Mouse (Mus musculus) macrophage (primary cell): ENCODE measurements around the gene Kalrn. TPM values are rescaled to one million over a fixed set of nuclear protein-coding genes. Genes with fewer than 3 reads are reported as not detected.

Experiments used
- H3K27ac ChIP-seq: fragments of 350-480 bp; formaldehyde crosslinking; 2 replicates; pipeline ENCODE4 v1.9.0; 2021
- H3K36me3 ChIP-seq: fragments of 350-480 bp; formaldehyde crosslinking; 2 replicates; pipeline ENCODE4 v1.9.0; 2021; ENCODE audit errors: inconsistent target
- H3K4me3 ChIP-seq: fragments of 350-480 bp; formaldehyde crosslinking; 2 replicates; pipeline ENCODE4 v1.9.0; 2021; ENCODE audit errors: inconsistent target
- H3K79me2 ChIP-seq: fragments of 350-480 bp; formaldehyde crosslinking; 2 replicates; pipeline ENCODE4 v1.9.0; 2021; ENCODE audit errors: inconsistent target
- WGBS: methylation state at CpG from one replicate; pipeline ENCODE4 v1.1.7; 2026; ENCODE audit warnings: inconsistent platforms; ENCODE audit not compliant: missing documents; 5-methylcytosine and 5-hydroxymethylcytosine counted together
- polyA plus RNA-seq: library from polyadenylated mRNA; stranded (reverse); fragments of 250-400 nt; gene quantifications from 3 replicates; pipeline ENCODE4 v1.2.4, GENCODE M21; 2018; ENCODE audit warnings: inconsistent platforms

Gene Kalrn
- polyA plus RNA-seq, 1 experiment from 2014 or later = 0.32 TPM

DNA sequence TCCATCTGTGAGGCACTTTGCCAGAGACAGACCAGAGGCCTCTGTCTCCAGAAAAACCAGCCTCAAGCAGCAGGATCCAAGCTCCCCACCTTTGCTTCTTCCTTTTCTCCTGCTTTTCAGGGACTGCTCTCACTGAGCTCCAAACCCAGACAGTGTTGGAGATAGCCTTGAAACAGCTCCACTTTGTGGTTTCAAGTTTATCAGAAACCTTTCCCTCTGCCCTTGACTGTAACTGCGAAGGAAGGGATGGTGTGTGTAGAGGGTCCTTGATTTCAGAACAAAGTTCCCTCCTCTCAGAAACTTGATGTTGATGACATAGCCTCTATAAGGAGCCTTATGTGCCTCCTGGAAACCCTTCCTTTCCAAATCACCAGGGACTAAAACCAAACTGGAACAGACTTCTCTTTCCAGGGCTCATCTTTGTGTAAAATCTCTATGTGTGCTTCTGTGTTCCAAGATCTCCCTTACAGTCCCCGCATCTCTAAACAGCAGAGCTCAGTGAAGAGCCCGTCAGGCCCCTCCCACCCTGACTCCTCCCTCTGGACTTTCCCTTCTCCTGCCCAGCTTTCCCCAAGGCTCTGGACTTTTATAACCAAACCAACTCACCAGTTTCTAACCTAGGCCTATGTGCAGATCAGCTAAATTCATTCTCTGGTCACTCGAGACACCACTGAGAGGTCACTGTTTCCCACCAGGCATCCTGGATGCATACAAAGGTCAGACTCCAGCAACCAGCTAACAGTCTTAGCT is 415.8 kb downstream of the Kalrn start:
- H3K27ac ChIP-seq = no peak overlapping the region
- no peaks in the 10 kb centered on the region for H3K79me2 ChIP-seq
- no peaks in the 10 kb centered on the region for H3K36me3 ChIP-seq
- no peak overlapping the region for H3K4me3 ChIP-seq
- 80% methylated on average over 4 of the region's 4 CpGs for WGBS

DNA sequence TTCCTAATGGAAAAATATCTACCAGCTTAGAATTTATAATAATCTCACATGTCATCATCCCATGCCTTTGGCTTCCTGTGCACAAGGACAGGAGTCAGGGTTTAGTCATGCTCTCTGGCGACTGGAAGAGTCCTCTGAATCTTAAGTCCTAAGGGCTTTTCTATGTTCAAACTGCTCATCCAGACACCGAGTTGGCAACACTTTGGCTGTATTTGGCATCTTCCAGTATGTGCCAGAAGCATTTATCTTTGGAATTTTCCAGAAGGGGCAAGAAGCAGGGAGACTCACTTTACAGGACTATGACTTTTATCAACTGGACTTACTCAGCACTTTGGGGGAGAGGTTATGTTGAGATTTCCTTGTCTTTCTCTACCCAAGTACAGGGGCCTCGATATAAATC is 417.6 kb downstream of the Kalrn start:
- H3K36me3 ChIP-seq = no peaks in the 10 kb centered on the region
- 87% methylated on average over 3 of the region's 3 CpGs for WGBS
- no peak overlapping the region for H3K4me3 ChIP-seq

DNA sequence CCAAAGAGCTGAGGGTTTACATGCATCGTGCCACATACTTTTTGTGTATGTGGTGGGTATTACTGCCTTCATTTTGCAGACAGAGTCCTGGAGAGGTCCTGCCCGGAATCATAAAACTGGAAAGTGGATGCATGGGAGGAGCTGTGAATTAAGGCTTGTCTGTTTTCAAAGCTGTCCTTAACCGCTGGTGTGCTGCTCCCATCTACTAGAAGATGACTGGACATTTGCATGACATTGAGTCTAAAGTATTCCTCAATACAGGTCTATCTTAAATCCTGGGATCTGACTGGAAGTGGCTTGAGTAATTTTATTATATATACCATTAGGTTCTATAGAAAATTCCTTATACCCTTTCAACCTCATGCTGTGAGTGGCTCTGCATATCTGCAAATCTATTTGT is 418.4 kb downstream of the Kalrn start:
- no peak overlapping the region for H3K4me3 ChIP-seq
- H3K79me2 ChIP-seq = no peaks in the 10 kb centered on the region
- H3K27ac ChIP-seq = no peak overlapping the region
- no peaks in the 10 kb centered on the region for H3K36me3 ChIP-seq
- WGBS = 89% methylated on average over 3 of the region's 3 CpGs

More for the DNA sequence above, 417.6 kb downstream of the Kalrn start:
- no peaks in the 10 kb centered on the region for H3K79me2 ChIP-seq
- no peak overlapping the region for H3K27ac ChIP-seq

DNA sequence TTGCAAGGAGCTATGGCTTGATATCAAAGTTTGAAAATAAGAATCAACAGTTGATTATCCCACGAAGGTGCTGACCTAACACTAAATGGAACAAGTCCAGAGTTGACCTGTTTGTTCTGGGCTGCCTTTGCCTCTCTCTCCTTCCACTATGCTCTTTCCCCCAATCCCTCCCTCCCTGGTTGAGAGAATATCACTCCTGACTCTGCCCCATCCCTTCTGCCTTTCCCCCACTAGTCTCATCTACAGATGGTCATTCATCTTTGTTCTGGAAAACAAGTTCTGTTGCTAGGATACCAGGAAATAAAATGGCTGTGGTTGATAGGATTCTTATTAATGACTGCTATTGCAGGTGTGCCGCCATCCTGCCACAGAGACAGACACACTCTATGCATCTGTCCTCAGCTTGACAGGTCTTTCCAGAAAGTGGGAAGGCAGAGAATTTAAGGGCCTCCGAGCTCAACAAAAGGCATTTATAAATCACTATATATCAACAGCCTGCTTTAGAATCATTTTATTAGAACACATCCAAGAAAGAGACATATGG is 421.7 kb downstream of the Kalrn start:
- Histone ChIP-seq H3K27ac (no peak overlapping the region), H3K79me2 (no peaks in the 10 kb centered on the region), H3K36me3 (no peaks in the 10 kb centered on the region), H3K4me3 (no peak overlapping the region)
- 83% methylated on average over 3 of the region's 3 CpGs for WGBS

DNA sequence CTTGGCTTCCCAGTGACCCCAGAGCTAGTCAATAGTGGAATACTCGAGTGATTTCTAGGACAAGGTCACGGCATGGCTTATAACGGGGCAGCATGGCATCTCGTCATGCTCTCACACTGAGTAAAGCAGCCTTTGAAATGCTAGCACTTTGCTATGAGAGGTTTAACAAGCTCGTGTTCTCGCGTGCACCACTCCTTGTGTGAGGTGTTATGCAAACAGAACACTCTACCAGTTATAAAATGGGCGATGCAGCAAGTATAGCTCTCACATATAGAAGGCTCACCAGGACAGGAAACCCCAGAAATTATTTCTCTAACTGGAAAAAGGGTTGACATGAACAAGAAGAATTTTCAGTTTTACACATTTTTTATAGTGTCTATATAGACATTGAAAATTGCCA is 431.7 kb downstream of the Kalrn start:
- Histone ChIP-seq H3K27ac (no peak overlapping the region), H3K4me3 (no peak overlapping the region), H3K79me2 (no peaks in the 10 kb centered on the region), H3K36me3 (no peaks in the 10 kb centered on the region)
- 93% methylated on average over 8 of the region's 8 CpGs for WGBS

DNA sequence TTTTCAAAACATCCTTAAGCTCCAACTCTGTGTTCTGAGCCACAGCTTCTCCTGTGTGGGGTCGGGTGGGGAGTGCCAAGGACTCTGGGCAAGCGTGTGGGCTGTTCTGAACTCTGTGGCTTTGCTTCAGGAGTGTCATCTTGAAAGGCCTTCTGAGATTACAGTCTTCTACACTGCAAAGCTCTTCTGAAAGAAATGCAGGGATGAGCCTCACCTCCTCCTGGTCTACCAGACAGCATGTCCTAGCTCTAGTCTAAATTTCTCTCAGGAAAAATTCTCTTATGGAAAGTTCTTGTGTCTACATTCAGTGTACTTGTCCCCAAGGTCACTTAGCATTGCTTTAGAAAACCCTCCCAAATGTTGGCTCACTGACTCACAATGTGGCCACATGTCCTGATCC is 438.3 kb downstream of the Kalrn start:
- Histone ChIP-seq H3K4me3 (no peak overlapping the region), H3K36me3 (no peaks in the 10 kb centered on the region), H3K27ac (no peak overlapping the region), H3K79me2 (no peaks in the 10 kb centered on the region)
- WGBS = 84% methylated on average over 2 of the region's 2 CpGs

DNA sequence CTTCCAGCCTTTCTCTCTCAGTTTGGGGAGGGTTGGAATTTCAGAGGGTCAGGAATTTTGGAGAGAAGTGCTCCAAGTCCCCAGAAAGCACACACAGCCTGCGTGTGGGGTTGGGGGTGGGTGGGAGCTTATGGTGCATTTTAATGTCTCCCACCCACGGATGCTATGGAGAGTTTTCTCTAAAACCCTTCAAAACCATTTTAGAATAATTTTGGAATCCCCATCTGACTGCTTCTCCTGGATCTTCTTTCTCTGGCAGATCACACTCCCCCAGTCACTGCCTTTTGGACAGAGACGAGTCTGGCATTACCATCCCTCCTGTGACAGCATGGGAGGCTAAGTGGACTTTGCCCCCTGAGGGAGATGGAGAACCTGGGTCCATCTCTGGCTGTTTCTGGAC is 438.7 kb downstream of the Kalrn start:
- Histone ChIP-seq H3K27ac (no peak overlapping the region), H3K36me3 (no peaks in the 10 kb centered on the region), H3K79me2 (no peaks in the 10 kb centered on the region), H3K4me3 (no peak overlapping the region)
- WGBS = 92% methylated on average over 3 of the region's 3 CpGs

DNA sequence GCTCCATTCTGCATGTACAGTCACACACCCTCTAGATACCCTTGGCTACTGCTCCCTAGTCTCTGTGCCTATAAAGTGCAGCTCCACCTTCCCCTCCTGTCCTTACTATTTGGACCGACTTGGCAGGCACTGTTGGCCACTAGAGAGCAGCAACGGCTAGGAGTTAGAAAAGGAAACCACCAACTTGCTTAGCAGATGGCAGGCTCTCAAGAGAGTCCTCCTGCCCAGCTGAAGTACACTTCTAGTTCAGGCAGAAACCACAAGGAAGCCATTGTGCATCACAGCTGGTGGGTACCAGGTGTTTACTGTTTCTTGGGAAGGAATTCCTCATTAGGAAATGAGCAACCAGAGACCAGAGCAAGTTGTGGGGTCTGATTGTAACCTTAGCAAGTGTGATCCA is 447.7 kb downstream of the Kalrn start:
- 8% methylated on average over 2 of the region's 2 CpGs for WGBS
- Histone ChIP-seq H3K36me3 (no peaks in the 10 kb centered on the region), H3K27ac (no peak overlapping the region), H3K4me3 (no peak overlapping the region), H3K79me2 (no peaks in the 10 kb centered on the region)

DNA sequence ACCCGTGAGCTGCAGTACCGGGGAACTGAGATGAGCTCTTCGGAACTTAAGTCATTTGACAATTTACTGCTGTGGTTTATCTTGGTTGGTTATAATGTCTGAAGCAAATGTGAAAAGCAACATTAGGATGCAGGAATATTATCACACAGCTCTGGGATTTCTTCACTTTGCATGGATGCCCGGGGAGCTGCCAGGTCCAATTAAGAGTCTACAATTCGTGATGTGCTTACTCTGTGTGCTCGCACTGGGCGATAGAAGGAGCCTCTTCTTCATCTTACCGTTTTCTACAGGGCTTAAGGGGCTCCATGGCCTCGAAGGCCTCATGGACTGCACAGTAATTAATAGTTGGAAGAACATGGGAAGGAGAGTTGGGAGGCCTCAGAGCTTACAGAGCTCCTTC is 450.8 kb downstream of the Kalrn start:
- H3K79me2 ChIP-seq = no peaks in the 10 kb centered on the region
- H3K36me3 ChIP-seq = no peaks in the 10 kb centered on the region
- whole genome bisulfite sequencing = 92% methylated on average over 9 of the region's 9 CpGs
- H3K4me3 ChIP-seq = no peak overlapping the region
- no peak overlapping the region for H3K27ac ChIP-seq

DNA sequence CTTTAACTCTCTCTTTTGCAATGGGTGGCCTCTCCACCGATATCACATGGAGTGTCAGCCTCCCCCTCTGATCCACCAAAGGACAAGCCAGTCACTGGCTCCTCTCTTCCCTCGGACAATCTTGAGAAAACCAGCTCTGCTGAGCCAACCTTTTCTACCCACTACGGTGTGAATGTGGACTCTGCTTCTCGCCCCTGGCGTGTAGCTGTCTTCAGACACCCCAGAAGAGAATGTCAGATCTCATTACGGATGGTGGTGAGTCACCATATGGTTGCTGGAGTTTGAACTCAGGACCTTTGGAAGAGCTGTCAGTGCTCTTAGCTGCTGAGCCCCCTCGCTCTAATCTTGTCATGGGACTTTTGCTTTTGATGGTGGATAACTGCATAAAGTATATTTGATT is 452.0 kb downstream of the Kalrn start:
- Histone ChIP-seq H3K4me3 (no peak overlapping the region), H3K79me2 (no peaks in the 10 kb centered on the region), H3K36me3 (no peaks in the 10 kb centered on the region), H3K27ac (no peak overlapping the region)
- 63% methylated on average over 7 of the region's 7 CpGs for WGBS

DNA sequence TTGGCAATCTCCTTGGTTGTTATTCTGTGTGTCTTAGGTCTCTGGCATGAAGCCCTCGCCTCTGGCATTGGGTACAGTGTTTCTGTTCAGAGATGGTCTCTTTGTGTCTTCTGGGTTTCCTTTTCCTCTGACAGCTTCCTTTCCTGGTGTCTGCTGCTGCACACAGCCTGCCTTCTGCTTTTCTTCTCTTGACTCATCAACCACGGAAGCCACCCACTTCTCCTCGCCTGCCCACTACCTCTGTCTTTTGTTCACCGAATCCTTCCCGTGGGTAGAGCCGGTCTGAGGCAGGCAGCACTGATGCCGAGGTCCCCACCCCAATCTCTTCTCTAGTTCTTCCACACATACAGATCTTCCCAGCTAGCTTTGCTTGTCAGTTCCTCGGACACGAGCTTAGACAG is 452.5 kb downstream of the Kalrn start:
- WGBS = 0% methylated on average over 9 of the region's 9 CpGs
- Histone ChIP-seq H3K36me3 (no peaks in the 10 kb centered on the region), H3K4me3 (no peak overlapping the region), H3K79me2 (no peaks in the 10 kb centered on the region), H3K27ac (no peak overlapping the region)

DNA sequence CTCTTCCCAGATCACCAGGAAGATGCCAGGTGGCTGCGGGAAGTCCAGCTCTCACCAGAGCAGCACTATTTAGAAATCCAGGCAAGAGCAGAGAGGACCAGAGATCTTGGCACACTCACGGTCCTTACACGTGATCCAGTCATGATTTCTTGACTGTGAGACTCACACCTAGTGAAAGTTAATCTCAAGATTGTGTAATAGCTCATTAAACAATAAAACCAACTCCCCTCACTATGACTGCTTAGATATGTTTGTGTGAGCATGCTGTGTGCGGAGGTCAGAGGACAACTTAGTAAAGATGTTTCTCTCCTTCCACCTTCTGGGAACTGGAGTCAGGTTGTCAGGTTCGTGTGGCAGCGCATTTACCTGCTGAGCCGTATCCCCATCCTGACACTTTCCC is 453.5 kb downstream of the Kalrn start:
- 73% methylated on average over 7 of the region's 7 CpGs for WGBS
- Histone ChIP-seq H3K36me3 (no peaks in the 10 kb centered on the region), H3K79me2 (no peaks in the 10 kb centered on the region), H3K4me3 (no peak overlapping the region), H3K27ac (no peak overlapping the region)

DNA sequence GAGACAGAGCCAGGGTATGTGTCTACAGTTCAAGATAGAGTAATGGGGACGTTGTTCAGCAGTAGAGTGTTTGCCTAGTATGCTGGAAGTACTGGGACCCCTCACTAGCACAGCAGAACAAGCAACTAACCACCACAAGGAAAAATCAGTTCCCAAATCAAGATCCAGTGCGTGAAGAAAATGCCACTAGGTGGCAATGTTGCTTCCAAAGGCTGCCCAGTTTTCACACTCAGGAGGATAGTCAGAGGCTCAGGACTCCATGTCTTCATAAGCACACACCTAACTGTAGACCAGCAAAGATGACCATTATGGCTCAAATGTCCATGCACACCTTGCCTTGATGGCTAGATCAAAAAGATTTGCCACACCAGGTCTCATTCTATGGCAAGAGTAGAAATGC is 454.0 kb downstream of the Kalrn start:
- WGBS = 33% methylated on average over 2 of the region's 2 CpGs

DNA sequence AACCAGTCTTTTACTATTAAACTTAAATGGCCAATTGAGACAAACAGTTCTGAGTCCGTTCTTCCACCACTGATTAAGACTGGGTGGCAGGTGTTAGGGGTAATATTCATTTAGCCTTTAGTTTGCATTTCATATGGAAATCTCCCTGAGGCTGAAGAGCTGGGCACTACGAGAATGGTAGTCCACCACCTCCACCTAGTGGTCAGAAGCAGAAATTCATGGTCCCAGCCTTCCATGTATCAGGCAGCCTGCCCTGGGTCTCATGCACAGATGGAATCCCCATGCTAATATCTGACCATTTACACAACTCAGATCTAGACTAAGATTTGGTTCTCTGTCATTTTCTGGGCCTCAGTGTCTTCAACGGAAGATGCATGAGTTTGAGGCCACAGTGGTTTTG is 458.7 kb downstream of the Kalrn start:
- WGBS = 7% methylated on average over 3 of the region's 3 CpGs

More for the DNA sequence above, 454.0 kb downstream of the Kalrn start:
- H3K4me3 ChIP-seq = no peak overlapping the region
- H3K27ac ChIP-seq = no peak overlapping the region
- H3K36me3 ChIP-seq = no peaks in the 10 kb centered on the region
- H3K79me2 ChIP-seq = no peaks in the 10 kb centered on the region

DNA sequence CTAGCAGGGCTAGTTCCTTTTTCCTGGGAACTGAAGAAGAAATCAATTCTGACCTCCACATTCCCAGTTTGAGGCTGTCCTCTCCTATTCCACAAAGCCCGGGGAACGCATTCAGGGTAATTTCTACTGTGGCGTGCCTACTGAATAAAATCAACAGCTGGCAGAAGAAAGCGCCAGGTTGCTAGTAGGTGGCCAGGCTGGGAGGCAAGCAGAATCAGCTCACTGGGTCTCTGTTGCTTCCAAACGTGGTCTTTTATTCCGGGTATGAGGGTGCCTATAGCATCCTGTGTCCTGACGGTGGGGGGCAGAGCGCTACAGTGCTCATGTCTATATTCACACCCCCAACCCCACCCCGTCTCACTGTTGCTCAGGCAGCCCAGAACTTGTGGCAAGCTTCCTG is 460.2 kb downstream of the Kalrn start:
- H3K79me2 ChIP-seq = no peaks in the 10 kb centered on the region
- H3K27ac ChIP-seq = no peak overlapping the region
- no peak overlapping the region for H3K4me3 ChIP-seq
- 97% methylated on average over 9 of the region's 9 CpGs for WGBS
- no peaks in the 10 kb centered on the region for H3K36me3 ChIP-seq

More for the DNA sequence above, 458.7 kb downstream of the Kalrn start:
- Histone ChIP-seq H3K79me2 (no peaks in the 10 kb centered on the region), H3K36me3 (no peaks in the 10 kb centered on the region), H3K27ac (no peak overlapping the region), H3K4me3 (no peak overlapping the region)

DNA sequence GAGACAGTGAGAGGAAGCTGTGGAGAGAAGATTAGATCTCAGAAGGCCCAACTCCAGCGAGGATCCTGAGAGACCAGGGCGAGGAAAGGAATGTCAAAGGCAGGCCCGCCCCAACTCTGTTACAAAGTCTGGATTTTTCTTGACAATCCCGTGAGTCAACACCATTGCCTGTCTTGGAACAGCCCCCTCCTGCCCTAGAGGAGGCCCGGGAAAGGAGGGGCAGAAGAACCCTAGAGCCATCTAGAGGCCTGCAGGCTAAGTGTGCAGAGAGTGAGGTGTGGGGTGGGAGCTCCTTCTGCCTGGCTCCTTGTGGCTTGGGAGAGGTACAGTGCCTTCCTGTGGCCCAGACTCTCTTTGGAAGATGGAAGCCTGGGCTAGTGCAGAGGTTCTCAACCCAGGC is 460.8 kb downstream of the Kalrn start:
- Histone ChIP-seq H3K27ac (no peak overlapping the region), H3K4me3 (no peak overlapping the region), H3K79me2 (no peaks in the 10 kb centered on the region), H3K36me3 (no peaks in the 10 kb centered on the region)
- 52% methylated on average over 5 of the region's 5 CpGs for WGBS
